Mouse (Mus musculus) adrenal gland, adult 8-10 months (tissue): ENCODE results near the gene Dpy30. TPM values are rescaled to one million over a fixed set of nuclear protein-coding genes. Genes with fewer than 3 reads are reported as not detected.

Experiments used
- DNase-seq: peaks from one replicate; pipeline ENCODE4 v3.0.0; 2022
- total RNA-seq, 4 experiments: library from RNA; stranded (reverse); gene quantifications; 2 replicates each; pipeline ENCODE4 v1.2.4; 2022

The Dpy30 gene
- total RNA-seq, 4 experiments from 2014 or later, result 65.1 to 81.0 (median 68.4) TPM

DNA sequence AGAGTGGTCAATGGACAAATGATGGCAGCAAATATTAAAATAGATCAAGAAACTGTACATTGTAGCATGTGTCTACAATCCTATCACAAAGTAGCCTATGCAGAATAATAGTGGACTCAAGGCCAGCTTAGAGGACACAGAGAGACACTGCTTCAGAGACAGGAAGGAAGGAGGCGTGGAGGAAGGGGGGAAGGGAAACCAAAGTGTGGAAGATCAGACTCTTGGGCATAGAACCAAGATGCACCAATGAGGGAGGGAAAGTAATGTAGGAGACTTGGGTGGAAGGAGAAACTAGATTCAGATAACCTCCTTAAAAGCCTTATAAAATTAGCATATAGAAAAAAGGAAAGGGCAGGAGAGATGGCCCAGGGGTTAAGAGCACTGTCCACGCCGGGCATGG is 61.3 kb downstream of the Dpy30 start:
- DNase-seq, result no peak

Other genes starting within 250 kb of the Dpy30 start
- gene Memo1, start 28.4 kb downstream of the Dpy30 start, total RNA-seq, result 10 to 100 TPM; 86.6 to 96.8 (median 91.1) TPM
- gene Spast, start 15.0 kb upstream of the Dpy30 start, total RNA-seq, result 10 to 100 TPM; 24.4 to 32.9 (median 26.3) TPM
- gene Slc30a6, start 71.7 kb upstream of the Dpy30 start, total RNA-seq, result 10 to 100 TPM; 29.6 to 37.0 (median 30.5) TPM
- 1 to 10 TPM in 1 of 4 experiments, under 1 TPM in 3; 0.56 to 1.2 (median 0.92) TPM for gene Nlrc4, start 135.2 kb upstream of the Dpy30 start, total RNA-seq
- gene Yipf4, start 165.5 kb upstream of the Dpy30 start, total RNA-seq, result 100 to 1,000 TPM; 111 to 141 (median 121) TPM
- gene Birc6, start 204.4 kb upstream of the Dpy30 start, total RNA-seq, result 100 to 1,000 TPM; 114 to 157 (median 124) TPM